Mouse (Mus musculus) liver, embryonic 12.5 days (tissue): ENCODE data around the gene Fam90a1a. TPM values are rescaled to one million over a fixed set of nuclear protein-coding genes. Genes with fewer than 3 reads are reported as not detected.

ENCODE experiments used
- ATAC-seq: fragments of 200-750 bp; cut with Nextera tagmentation; 2 replicates; pipeline ENCODE4 v1.8.0; 2017; ENCODE audit warnings: moderate number of reproducible peaks, mild to moderate bottlenecking, moderate library complexity
- H3K27ac ChIP-seq: fragments of 300-500 bp; sonication (generic); 2 replicates; pipeline ENCODE4 v1.5.1; 2016; ENCODE audit warnings: mild to moderate bottlenecking
- H3K27me3 ChIP-seq: fragments of 300-500 bp; sonication (generic); replicated peaks from 2 replicates; pipeline ENCODE4 v1.6.1; 2016; ENCODE audit warnings: mild to moderate bottlenecking, moderate library complexity
- H3K36me3 ChIP-seq: fragments of 300-500 bp; sonication (generic); 2 replicates; pipeline ENCODE4 v1.6.1; 2016; ENCODE audit warnings: mild to moderate bottlenecking, moderate library complexity
- H3K4me1 ChIP-seq: fragments of 300-500 bp; sonication (generic); 2 replicates; pipeline ENCODE4 v1.6.1; 2016
- H3K4me2 ChIP-seq: fragments of 300-500 bp; sonication (generic); 2 replicates; pipeline ENCODE4 v1.6.1; 2016; ENCODE audit warnings: mild to moderate bottlenecking, moderate library complexity
- H3K4me3 ChIP-seq: fragments of 300-500 bp; sonication (generic); 2 replicates; pipeline ENCODE4 v1.5.1; 2016; ENCODE audit warnings: mild to moderate bottlenecking, moderate library complexity
- H3K9ac ChIP-seq: fragments of 300-500 bp; sonication (generic); 2 replicates; pipeline ENCODE4 v1.6.1; 2016; ENCODE audit warnings: mild to moderate bottlenecking, moderate library complexity
- H3K9me3 ChIP-seq: fragments of 300-500 bp; sonication (generic); replicated peaks from 2 replicates; pipeline ENCODE4 v1.6.1; 2016; ENCODE audit warnings: mild to moderate bottlenecking, moderate library complexity
- WGBS: fragments of 180-500 bp; shearing (Covaris S2); methylation state at CpG from one replicate; pipeline ENCODE4 v1.1.7; 2016; ENCODE audit not compliant: insufficient replicate concordance; 5-methylcytosine and 5-hydroxymethylcytosine counted together
- polyA plus RNA-seq: library from polyadenylated mRNA; unstranded; fragments of >200 nt; fragmentation: Nextera tagmentation; extraction: Ambion mirVana; gene quantifications from 2 replicates; pipeline ENCODE4 v1.2.1, GENCODE M21; 2016

Fam90a1a gene
- polyA plus RNA-seq, 1 experiment from 2014 or later, result not detected

DNA sequence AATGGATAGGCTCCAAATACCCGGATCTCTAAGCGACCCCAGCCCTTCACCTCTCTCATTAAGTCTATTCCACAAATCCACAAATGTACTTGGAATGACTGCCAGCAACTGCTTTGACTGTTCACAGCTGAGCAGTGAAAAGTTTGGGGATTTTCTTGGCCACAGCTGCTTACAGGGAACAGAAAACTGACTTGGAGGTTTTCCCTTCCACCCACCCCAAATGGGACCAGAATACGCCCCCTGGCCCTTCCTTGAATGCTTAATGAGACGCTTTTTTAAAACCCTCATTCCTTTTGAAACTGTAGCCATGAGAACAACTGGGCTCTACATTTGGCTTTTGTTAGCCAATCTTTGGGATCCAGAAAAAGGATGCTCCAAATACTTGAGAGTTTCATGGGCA lies 19.7 kb downstream of the Fam90a1a start:
- Histone ChIP-seq H3K4me3 (no peak overlapping the region), H3K27ac (no peak overlapping the region), H3K9me3 (no peaks in the 10 kb centered on the region), H3K9ac (no peak overlapping the region), H3K27me3 (no peaks in the 10 kb centered on the region), H3K4me1 (no peaks in the 10 kb centered on the region), H3K4me2 (no peak overlapping the region), H3K36me3 (no peaks in the 10 kb centered on the region)
- 44% methylated on average over 4 of the region's 4 CpGs for WGBS
- ATAC-seq, result no peak

DNA sequence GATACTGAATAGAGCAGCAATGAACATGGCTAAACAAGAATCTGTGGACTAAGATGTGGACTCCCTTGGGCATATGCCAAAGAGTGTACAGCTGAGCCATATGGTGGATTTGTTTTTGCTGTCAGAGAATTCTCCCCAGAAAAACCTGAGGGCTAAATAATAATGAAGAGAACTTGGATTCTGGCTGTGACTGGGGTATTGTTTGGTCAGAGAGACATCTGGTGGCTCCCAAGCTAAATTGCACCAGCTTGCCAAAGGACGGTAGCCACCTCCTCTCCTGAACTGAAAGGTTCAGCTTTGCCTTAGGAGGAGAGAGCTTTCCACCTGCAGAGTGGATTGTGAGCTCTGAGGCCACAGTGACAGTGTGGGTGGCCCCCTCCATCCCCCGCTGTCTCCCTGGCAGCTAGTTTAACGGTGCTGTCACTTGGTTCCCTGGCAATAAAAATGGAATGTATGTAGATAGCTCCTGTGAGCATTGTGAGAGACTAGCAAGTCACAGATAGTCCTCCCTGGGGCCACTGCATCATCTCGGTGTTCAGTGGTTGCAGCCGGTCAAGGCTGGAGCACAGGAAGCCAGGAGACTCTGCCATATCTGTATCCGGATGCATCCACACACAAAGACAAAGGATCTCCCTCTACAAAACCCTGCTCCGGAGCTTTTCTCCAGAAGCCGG lies 23.3 kb downstream of the Fam90a1a start:
- Histone ChIP-seq H3K9ac (no peak overlapping the region), H3K4me1 (no peaks in the 10 kb centered on the region), H3K27me3 (no peaks in the 10 kb centered on the region), H3K9me3 (no peaks in the 10 kb centered on the region), H3K27ac (no peak overlapping the region), H3K4me3 (no peak overlapping the region), H3K36me3 (no peaks in the 10 kb centered on the region), H3K4me2 (no peak overlapping the region)
- no peak for ATAC-seq
- WGBS, result 59% methylated on average over 8 of the region's 8 CpGs

GRCm38 (mm10) chr8:21992184-21992583 lies 33.7 kb downstream of the Fam90a1a start:
- H3K9ac ChIP-seq, result no peak overlapping the region
- ATAC-seq, result 0 out of 2 replicates have a peak, but pooled peaks have one; percentile 32
- WGBS, result 29% methylated on average over 6 of the region's 6 CpGs
- peaks cover 74% of the 10 kb centered on the region for H3K36me3 ChIP-seq
- H3K4me2 ChIP-seq, result no peak overlapping the region
- H3K9me3 ChIP-seq, result no peaks in the 10 kb centered on the region
- H3K27ac ChIP-seq, result no peak overlapping the region
- H3K4me3 ChIP-seq, result no peak overlapping the region
- H3K27me3 ChIP-seq, result no peaks in the 10 kb centered on the region
- H3K4me1 ChIP-seq, result no peaks in the 10 kb centered on the region

- WGBS, result 44% methylated on average over 3 of the region's 3 CpGs
- Histone ChIP-seq H3K27me3 (no peaks in the 10 kb centered on the region), H3K36me3 (peaks cover 94% of the 10 kb centered on the region), H3K4me3 (no peak overlapping the region), H3K4me1 (no peaks in the 10 kb centered on the region), H3K9ac (no peak overlapping the region), H3K4me2 (no peak overlapping the region), H3K9me3 (no peaks in the 10 kb centered on the region), H3K27ac (no peak overlapping the region)
- ATAC-seq, result no peak
These were observed 36.7 kb downstream of the Fam90a1a start for GRCm38 (mm10) chr8:21995181-21995580.

GRCm38 (mm10) chr8:22004750-22005522 lies 46.4 kb downstream of the Fam90a1a start:
- peaks cover 95% of the 10 kb centered on the region for H3K36me3 ChIP-seq

DNA sequence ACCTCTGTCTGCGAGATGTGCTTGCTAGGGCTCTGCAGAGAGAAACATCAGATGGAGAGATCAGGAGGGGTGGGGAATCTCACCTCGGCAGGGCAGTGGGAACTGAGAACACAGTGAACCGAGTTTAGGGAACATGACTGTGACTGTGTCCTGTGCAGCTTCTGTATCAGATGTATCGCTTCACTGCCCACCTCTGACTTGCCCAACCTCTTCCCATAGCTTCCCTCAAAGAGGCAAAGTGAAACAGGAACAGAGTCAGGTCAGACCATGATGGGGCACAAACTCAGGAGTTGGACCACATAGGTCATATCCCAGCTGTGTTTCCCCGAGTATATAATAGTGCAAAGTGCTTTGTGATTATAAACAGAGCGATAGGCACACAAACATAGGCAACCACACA lies 47.9 kb downstream of the Fam90a1a start:
- H3K36me3 ChIP-seq, result peaks cover 95% of the 10 kb centered on the region
- no peaks in the 10 kb centered on the region for H3K27me3 ChIP-seq
- no peaks in the 10 kb centered on the region for H3K4me1 ChIP-seq
- WGBS, result 72% methylated on average over 6 of the region's 6 CpGs
- H3K4me2 ChIP-seq, result no peak overlapping the region
- no peak overlapping the region for H3K27ac ChIP-seq
- no peak for ATAC-seq
- no peak overlapping the region for H3K4me3 ChIP-seq
- no peak overlapping the region for H3K9ac ChIP-seq
- H3K9me3 ChIP-seq, result no peaks in the 10 kb centered on the region

More at GRCm38 (mm10) chr8:22004750-22005522, 46.4 kb downstream of the Fam90a1a start:
- ATAC-seq, result peak; percentile 54; the same call in 1 of the 2 replicates
- no peaks in the 10 kb centered on the region for H3K27me3 ChIP-seq
- no peak overlapping the region for H3K4me2 ChIP-seq
- 75% methylated on average over 14 of the region's 14 CpGs for WGBS
- H3K27ac ChIP-seq, result no peak overlapping the region
- no peaks in the 10 kb centered on the region for H3K9me3 ChIP-seq
- H3K9ac ChIP-seq, result no peak overlapping the region
- H3K4me1 ChIP-seq, result no peaks in the 10 kb centered on the region
- no peak overlapping the region for H3K4me3 ChIP-seq

DNA sequence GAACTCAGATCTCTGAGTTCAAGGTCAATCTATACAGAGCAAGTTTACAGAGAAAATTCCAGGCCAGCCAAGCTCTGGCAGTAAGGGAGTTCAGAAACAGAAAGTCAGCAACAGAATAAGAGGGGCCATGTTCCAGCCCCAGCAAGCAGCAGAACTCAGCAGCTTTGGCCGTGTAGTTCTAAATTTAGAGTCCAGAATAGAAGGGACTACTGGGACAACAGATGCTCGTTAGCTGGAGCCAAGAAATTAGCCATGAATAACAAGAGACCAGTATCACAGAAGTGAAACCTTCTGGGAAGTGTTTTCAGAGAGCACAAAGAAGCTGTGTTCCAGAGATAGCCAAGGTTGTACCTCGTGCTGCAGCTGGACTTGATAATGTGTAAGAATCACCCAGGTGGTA lies 50.9 kb downstream of the Fam90a1a start:
- Histone ChIP-seq H3K4me2 (no peak overlapping the region), H3K27ac (no peak overlapping the region), H3K4me1 (no peaks in the 10 kb centered on the region), H3K4me3 (no peak overlapping the region), H3K9ac (no peak overlapping the region), H3K36me3 (peaks cover 95% of the 10 kb centered on the region), H3K27me3 (no peaks in the 10 kb centered on the region), H3K9me3 (no peaks in the 10 kb centered on the region)
- WGBS, result 58% methylated on average over 3 of the region's 3 CpGs
- ATAC-seq, result no peak

DNA sequence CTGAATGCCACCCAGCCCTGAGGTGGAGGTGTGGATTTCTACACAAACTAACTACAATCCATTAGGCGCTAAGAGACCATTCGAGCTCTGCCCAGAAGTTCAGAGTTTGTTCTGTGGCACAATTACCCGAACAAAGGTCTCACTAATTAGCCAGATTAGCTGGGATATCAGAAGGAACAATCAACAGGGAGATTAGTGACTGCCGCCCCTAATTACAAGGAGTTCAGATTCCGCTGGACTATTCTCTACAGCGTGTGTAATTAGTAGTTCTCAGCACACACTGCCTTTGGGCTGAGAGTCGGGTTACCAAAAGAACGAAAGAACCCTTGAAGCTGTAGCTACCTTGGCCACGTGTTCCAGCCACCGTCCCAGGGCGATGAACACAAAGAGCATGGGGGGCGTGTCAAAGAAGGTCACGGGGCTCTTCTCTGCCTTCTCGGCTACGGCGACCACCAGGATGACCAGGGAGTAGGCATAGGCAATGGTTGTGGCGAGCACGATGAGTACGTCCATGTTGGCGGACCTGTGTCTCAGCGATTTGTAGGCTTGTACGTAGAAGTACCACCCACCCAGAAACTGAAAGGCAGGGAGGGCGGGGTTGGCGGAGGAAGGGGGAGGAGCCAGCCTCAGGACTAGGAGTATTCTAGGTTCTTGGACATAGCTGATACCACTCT lies 54.7 kb downstream of the Fam90a1a start:
- 74% methylated on average over 24 of the region's 24 CpGs for WGBS
- Histone ChIP-seq H3K27ac (no peak overlapping the region), H3K4me3 (no peak overlapping the region), H3K27me3 (no peaks in the 10 kb centered on the region), H3K4me1 (no peaks in the 10 kb centered on the region), H3K36me3 (peaks cover 97% of the 10 kb centered on the region), H3K9ac (no peak overlapping the region), H3K4me2 (no peak overlapping the region), H3K9me3 (no peaks in the 10 kb centered on the region)
- no peak for ATAC-seq

Other genes starting within 250 kb of the Fam90a1a start
- gene Defa24, start 224.2 kb upstream of the Fam90a1a start, polyA plus RNA-seq, result not detected in 2 replicates
- not detected in 2 replicates for gene Defb50, start 135.2 kb upstream of the Fam90a1a start, polyA plus RNA-seq
- not detected in 2 replicates for gene Defb2, start 118.8 kb upstream of the Fam90a1a start, polyA plus RNA-seq
- not detected in 2 replicates for gene Defb10, start 99.8 kb upstream of the Fam90a1a start, polyA plus RNA-seq
- gene Defb9, start 73.3 kb upstream of the Fam90a1a start, polyA plus RNA-seq, result not detected in 2 replicates
- not detected in 2 replicates for gene Defb11, start 52.3 kb upstream of the Fam90a1a start, polyA plus RNA-seq
- not detected in 2 replicates for gene Defb15, start 26.0 kb upstream of the Fam90a1a start, polyA plus RNA-seq
- gene Defb35, start 20.4 kb upstream of the Fam90a1a start, polyA plus RNA-seq, result not detected in 2 replicates
- gene Defb13, start 12.0 kb upstream of the Fam90a1a start, polyA plus RNA-seq, result not detected in 2 replicates
- not detected in 2 replicates for gene Ccdc70, start 11.1 kb downstream of the Fam90a1a start, polyA plus RNA-seq
- gene Atp7b, start 101.6 kb downstream of the Fam90a1a start, polyA plus RNA-seq, result 14.3 and 15.8 TPM in 2 replicates
- 15.1 and 15.2 TPM in 2 replicates for gene Alg11, start 102.0 kb downstream of the Fam90a1a start, polyA plus RNA-seq
- gene Nek5, start 166.3 kb downstream of the Fam90a1a start, polyA plus RNA-seq, result not detected in 2 replicates
- 1.9 and 2.3 TPM in 2 replicates for gene Nek3, start 207.7 kb downstream of the Fam90a1a start, polyA plus RNA-seq
- 27.3 and 28.4 TPM in 2 replicates for gene Ckap2, start 227.1 kb downstream of the Fam90a1a start, polyA plus RNA-seq
- gene Vps36, start 234.1 kb downstream of the Fam90a1a start, polyA plus RNA-seq, result 13.4 and 13.9 TPM in 2 replicates